Mouse (Mus musculus): ENCODE data around the gene Slc27a4.
A peak's percentile ranks its signal among the peaks of the same experiment; 100 is the strongest.
"Not testable (repeated sequence)": the region's sequence is repeated elsewhere in the genome, so short reads cannot be mapped to it uniquely, and the experiment has no call there.

The Slc27a4 gene

DNA sequence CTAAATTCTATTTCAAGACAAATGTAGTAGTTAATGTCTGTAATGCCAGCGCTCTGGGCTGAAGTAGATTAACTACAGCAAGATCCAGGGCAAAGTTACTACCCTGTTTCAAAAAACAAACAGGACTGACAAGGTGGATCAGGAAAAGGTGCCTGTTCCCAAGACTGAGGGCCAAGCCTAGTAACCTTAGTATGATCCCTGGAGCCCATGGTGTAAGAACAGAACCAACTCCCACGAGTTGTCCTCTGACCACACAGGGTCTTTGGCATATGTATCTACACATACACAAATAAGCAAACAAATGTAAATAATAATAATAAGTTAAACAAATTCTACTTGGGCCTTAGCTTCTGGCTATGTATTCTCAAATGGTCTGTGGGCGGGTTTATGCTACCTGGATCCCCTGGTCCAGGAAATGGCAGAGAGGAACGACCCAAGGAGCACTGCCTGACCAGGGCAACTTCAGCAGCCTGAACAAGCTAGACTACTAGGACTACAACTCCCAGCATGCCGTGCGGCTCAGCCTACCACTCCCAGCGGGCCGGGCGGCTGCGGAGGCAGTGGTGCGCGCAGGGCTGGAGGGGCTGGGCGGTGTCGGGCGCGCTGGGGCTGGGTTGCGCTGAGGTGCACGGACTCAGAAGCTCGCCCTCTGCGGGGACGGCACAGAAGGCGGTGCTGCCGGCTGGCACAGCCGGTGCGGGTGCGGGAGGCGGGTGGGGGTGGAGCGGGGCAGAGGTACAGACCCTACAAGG is at the start of gene Slc27a4:
TSS of gene Slc27a4 (plus strand) at position 560 of the 752 bp plus-strand sequence.
- DNase-seq, result peak; percentile 96

- DNase-seq, result no peak
These were observed 46.7 kb upstream of the Slc27a4 start for GRCm38 (mm10) chr2:29755693-29756092.

DNA sequence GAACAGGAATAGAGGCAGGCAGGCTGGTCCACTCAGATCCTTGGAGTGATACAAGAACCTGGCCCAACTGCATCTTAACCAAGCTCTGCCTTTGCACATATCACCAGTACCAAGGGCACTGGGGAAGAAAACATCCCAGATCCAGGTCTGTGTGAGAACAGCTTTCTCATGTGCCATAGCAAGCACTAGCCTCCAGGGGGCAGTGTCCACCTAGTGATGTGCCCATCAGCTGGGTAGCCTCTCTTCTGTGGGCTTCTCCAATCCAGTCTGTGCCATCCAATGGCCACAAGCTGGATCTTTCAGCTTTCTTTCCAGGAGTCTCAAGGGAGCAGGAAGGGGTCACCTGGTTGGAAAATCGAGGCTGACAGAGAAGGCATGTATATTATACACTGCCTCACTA is 37.6 kb upstream of the Slc27a4 start:
- DNase-seq, result peak; percentile 74

GRCm38 (mm10) chr2:29767976-29768709 is 34.3 kb upstream of the Slc27a4 start:
- no peak for DNase-seq

- DNase-seq, result no peak
These were observed 33.5 kb upstream of the Slc27a4 start for GRCm38 (mm10) chr2:29768901-29769300.

DNA sequence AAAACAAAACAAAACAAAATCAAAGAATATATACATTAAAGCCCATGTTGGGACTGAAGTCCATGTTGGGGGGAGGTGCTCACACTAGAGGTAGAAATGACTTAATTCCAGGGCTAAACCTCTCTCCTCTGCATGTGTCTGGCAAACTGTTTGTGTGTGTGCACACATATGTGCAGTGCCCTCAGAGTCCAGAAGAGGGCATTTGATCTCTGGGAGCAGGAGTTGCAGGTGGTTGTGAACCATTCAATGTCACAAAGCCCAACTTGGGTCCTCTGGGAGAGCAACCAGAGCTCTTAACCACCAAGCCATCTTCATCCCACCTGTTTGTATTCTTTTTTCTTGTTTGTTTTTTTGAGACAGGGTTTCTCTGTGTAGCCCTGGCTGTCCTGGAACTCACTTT is 32.3 kb upstream of the Slc27a4 start:
- DNase-seq, result no peak

- no peak for DNase-seq
These were observed 30.6 kb upstream of the Slc27a4 start for GRCm38 (mm10) chr2:29771611-29772461.

GRCm38 (mm10) chr2:29773323-29773722 is 29.1 kb upstream of the Slc27a4 start:
- no peak for DNase-seq

DNA sequence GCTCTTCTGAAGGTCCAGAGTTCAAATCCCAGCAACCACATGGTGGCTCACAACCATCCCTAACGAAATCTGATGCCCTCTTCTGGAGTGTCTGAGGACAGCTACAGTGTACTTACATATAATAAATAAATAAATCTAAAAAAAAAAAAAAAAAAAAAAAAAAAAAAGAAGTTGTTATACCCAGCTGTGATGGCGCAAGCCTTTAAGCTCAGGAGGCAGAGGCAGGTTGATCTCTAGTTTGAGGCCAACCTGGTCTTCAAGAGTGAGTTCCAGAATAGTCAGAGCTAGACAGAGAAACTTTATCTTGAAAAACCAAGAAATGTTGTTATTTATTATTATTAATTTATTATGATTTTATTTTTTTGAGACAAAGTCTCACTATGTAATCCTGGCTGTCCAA is 21.2 kb upstream of the Slc27a4 start:
- not testable (repeated sequence) for DNase-seq

GRCm38 (mm10) chr2:29784290-29784689 is 18.1 kb upstream of the Slc27a4 start:
- DNase-seq, result no peak

GRCm38 (mm10) chr2:29787104-29787917 is 15.1 kb upstream of the Slc27a4 start, which contains the start of gene Coq4:
TSS of gene Coq4 (plus strand) at chr2:29787493.
- DNase-seq, result peak; percentile 98

DNA sequence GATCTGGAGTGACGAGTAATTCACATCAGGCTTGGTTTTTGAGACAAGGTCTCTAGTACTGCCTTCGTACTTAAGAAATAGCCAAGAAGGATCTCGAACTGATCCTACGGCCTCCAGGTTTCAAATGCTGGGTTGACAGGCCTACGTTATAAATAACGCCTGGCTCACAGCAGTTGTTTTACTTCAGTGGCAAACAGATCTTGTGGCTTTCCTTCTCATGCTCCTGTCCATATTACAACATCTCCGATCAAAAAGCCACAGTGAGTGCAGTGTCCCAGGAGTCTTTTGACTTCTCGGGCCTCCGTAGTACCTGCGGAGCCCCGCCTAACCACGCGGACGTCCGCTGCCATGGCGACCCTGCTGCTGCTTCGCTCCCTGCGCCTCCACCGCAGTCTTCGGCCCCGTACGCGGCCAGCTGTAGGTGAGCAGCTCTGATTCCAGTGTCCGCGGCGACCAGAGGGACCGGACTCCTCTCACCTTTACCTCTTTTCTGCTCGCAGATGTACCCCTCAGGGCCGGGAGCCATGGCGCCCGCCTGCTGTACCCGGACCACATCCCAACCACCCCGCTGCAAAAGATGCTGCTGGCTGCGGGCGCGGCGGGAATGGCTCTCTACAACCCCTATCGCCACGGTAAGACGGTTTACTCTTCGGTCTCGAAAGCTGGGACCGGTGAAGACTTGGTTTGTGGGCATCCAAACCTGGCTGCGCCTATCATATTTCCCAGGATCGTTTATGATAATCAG is 14.3 kb upstream of the Slc27a4 start, which contains the start of gene Trub2:
TSS of gene Trub2 (minus strand) at position 566 of the 745 bp plus-strand sequence.
- DNase-seq, result peak; percentile 84

- no peak for DNase-seq
These were observed 9.5 kb upstream of the Slc27a4 start for GRCm38 (mm10) chr2:29792772-29793487.

DNA sequence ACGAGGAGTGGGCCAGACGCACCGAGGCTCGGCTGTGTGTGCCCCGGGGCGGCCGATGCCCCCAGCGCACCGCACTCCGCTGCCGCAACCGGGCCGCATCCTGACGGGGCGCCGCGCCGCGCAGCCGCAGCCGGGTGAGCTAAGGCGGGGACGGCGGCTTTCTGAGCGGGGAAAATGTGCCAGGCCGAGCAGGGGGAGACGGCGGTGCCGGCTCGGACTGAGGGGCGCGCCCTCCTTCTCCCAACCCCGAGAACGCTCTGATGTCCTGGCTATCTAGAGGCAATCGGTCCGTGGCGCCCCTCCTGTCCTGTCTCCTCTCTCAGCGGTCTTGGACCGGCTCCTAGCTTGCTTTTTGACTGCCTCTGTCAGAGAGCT is 380 bp downstream of the Slc27a4 start:
- DNase-seq, result no peak

- DNase-seq, result no peak
These were observed 982 bp downstream of the Slc27a4 start for GRCm38 (mm10) chr2:29803400-29803831.

DNA sequence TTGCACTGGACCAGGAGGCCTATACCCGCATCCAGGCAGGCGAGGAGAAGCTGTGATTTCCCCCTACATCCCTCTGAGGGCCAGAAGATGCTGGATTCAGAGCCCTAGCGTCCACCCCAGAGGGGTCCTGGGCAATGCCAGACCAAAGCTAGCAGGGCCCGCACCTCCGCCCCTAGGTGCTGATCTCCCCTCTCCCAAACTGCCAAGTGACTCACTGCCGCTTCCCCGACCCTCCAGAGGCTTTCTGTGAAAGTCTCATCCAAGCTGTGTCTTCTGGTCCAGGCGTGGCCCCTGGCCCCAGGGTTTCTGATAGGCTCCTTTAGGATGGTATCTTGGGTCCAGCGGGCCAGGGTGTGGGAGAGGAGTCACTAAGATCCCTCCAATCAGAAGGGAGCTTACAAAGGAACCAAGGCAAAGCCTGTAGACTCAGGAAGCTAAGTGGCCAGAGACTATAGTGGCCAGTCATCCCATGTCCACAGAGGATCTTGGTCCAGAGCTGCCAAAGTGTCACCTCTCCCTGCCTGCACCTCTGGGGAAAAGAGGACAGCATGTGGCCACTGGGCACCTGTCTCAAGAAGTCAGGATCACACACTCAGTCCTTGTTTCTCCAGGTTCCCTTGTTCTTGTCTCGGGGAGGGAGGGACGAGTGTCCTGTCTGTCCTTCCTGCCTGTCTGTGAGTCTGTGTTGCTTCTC is 13.4 kb downstream of the Slc27a4 start:
- DNase-seq, result no peak

DNA sequence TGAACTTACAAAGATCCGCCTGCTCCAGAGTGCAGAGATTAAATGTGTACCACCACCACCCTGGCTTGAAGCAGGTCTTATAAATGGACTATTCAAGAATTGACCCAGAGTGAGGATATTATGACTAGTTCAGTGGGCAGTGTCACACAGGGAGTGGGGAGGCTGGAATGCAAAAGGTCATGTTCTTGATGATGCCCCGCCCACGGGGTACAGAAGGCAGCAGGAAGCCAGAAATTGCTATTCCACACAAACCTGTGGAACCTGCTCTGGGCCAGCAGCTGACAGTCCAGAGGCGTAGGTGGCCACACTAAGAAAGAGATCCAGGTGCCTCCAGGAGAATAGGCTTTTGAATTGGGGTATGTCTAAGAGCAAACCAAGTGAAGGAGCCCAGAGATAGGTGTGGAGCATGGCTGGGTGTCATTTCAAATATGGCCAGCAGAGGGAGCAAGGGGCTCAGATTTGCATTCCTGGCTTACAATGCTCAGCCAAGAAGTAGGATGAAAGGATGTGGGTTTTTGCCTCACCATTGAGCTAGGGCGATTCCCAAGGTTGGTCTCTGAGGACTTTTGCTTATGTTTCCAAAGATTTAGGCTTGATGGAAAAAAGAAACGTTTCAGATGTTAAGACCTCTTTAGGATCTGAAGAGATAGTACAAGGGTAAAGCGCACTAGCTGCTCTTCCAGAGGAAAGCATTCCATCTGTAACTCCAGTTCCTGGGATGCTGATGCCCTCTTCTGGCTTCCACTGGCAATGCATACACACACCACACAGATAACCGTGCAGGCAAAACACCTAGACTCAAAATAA is 15.2 kb downstream of the Slc27a4 start:
- peak; percentile 90 for DNase-seq

- no peak for DNase-seq
These were observed 16.9 kb downstream of the Slc27a4 start for GRCm38 (mm10) chr2:29819363-29819762.

All from cerebellum, adult 9-10 months (tissue).